Mouse (Mus musculus) lung, postnatal 4 days (tissue): ENCODE data around the gene Shisa9.
"Not testable (repeated sequence)": the region's sequence is repeated elsewhere in the genome, so short reads cannot be mapped to it uniquely, and the experiment has no call there.

Source experiments
- DNase-seq, 2 experiments: peaks; one replicate each; pipeline ENCODE4 v3.0.0; 2021

Gene Shisa9

GRCm38 (mm10) chr16:11983616-11984270 is at the start of gene Shisa9:
TSS of gene Shisa9 (plus strand) at chr16:11984113.
- no peak for DNase-seq

GRCm38 (mm10) chr16:11940477-11940876 is 43.4 kb upstream of the Shisa9 start:
- DNase-seq, result peak in 1 of 2 experiments; percentile 57

- no peak for DNase-seq
Measured at GRCm38 (mm10) chr16:11960691-11961090, 23.2 kb upstream of the Shisa9 start.

- no peak for DNase-seq
Measured at GRCm38 (mm10) chr16:11966041-11966440, 17.9 kb upstream of the Shisa9 start.

GRCm38 (mm10) chr16:11966810-11967209 is 17.1 kb upstream of the Shisa9 start:
- DNase-seq, result not testable (repeated sequence)

GRCm38 (mm10) chr16:11967579-11967978 is 16.3 kb upstream of the Shisa9 start:
- DNase-seq, result no peak

- DNase-seq, result no peak
Measured at GRCm38 (mm10) chr16:11973707-11974106, 10.2 kb upstream of the Shisa9 start.

GRCm38 (mm10) chr16:11976737-11977136 is 7.2 kb upstream of the Shisa9 start:
- no peak for DNase-seq

- peak in 1 of 2 experiments; percentile 33 for DNase-seq
Measured at GRCm38 (mm10) chr16:11980764-11981163, 3.1 kb upstream of the Shisa9 start.

- peak; percentile 6 to 27 for DNase-seq
Measured at GRCm38 (mm10) chr16:11983106-11983615, 752 bp upstream of the Shisa9 start.

- DNase-seq, result peak; percentile 11 to 35
Measured at GRCm38 (mm10) chr16:11984271-11984791, 418 bp downstream of the Shisa9 start.

- DNase-seq, result no peak
Measured at GRCm38 (mm10) chr16:11987056-11987455, 3.1 kb downstream of the Shisa9 start.

GRCm38 (mm10) chr16:12005177-12005576 is 21.3 kb downstream of the Shisa9 start:
- DNase-seq, result no peak

- DNase-seq, result no peak
Measured at GRCm38 (mm10) chr16:12010136-12010535, 26.2 kb downstream of the Shisa9 start.

- peak in 1 of 2 experiments; percentile 11 for DNase-seq
Measured at GRCm38 (mm10) chr16:12012747-12013146, 28.8 kb downstream of the Shisa9 start.

GRCm38 (mm10) chr16:12014523-12014922 is 30.6 kb downstream of the Shisa9 start:
- DNase-seq, result no peak

- DNase-seq, result peak in 1 of 2 experiments; percentile 34
Measured at GRCm38 (mm10) chr16:12017921-12018618, 34.2 kb downstream of the Shisa9 start.

- DNase-seq, result no peak
Measured at GRCm38 (mm10) chr16:12020103-12020755, 36.3 kb downstream of the Shisa9 start.

GRCm38 (mm10) chr16:12032441-12032840 is 48.5 kb downstream of the Shisa9 start:
- DNase-seq, result no peak

- no peak for DNase-seq
Measured at GRCm38 (mm10) chr16:12034868-12035267, 51.0 kb downstream of the Shisa9 start.

GRCm38 (mm10) chr16:12035626-12036025 is 51.7 kb downstream of the Shisa9 start:
- no peak for DNase-seq

- DNase-seq, result peak; percentile 39 to 58
Measured at GRCm38 (mm10) chr16:12040935-12041334, 57.0 kb downstream of the Shisa9 start.

GRCm38 (mm10) chr16:12052051-12052450 is 68.1 kb downstream of the Shisa9 start:
- DNase-seq, result no peak
